Comparison of ENCODE assay signal across 9 mouse cellular contexts in genomic region chr8:84288892-84289291, GRCm38 (mm10). TPM values are rescaled to one million over a fixed set of nuclear protein-coding genes. Genes with fewer than 3 reads are reported as not detected.
DNase-seq lines count a peak whose midpoint lies in the region; ATAC-seq and TF ChIP-seq lines count a peak whose summit lies in the region.
"Had no signal": no experiment of that assay in that cellular context is flagged by ENCODE, and none has a peak within 500 bp of the region (broad histone marks: within the 10 kb centered on the region; RNA-seq: fewer than 3 reads in every experiment).

No protein-coding gene starts in this region.

- no peaks in the 10 kb centered on the region for H3K36me3 ChIP-seq in forebrain, postnatal 0 days (ENCODE audit: insufficient read depth)
- H3K36me3 ChIP-seq in forebrain, embryonic 11.5 days (ENCODE audit: control insufficient read depth, insufficient read depth, low read length) = no peaks in the 10 kb centered on the region
- H3K36me3 ChIP-seq: stomach, embryonic 15.5 days had no signal

- H3K27me3 ChIP-seq in forebrain, postnatal 0 days (ENCODE audit: insufficient read depth, low read length) = no peaks in the 10 kb centered on the region
- no peaks in the 10 kb centered on the region for H3K27me3 ChIP-seq in forebrain, embryonic 11.5 days (ENCODE audit: control insufficient read depth, insufficient read depth, low read length)
- H3K27me3 ChIP-seq: stomach, embryonic 15.5 days had no signal

- 60% methylated on average over 2 of the region's 2 CpGs for WGBS in forebrain, postnatal 0 days
- 49% methylated on average over 2 of the region's 2 CpGs for WGBS in forebrain, embryonic 11.5 days

- DNase-seq in forebrain, postnatal 0 days = no peak
- no peak for DNase-seq in forebrain, embryonic 11.5 days (ENCODE audit: low spot score)
- DNase-seq in right cerebral cortex, postnatal 4 days = peak; percentile 35
- no peak for DNase-seq in right cerebral cortex, postnatal 10 days (ENCODE audit: low spot score in 2 of 2)
- DNase-seq in forelimb bud, embryonic 11.5 days (ENCODE audit: low read depth, low spot score) = peak; percentile 49
- DNase-seq in thymus, postnatal 4 days = peak; percentile 58
- no peak for DNase-seq in frontal cortex, adult 2 months (ENCODE audit: extremely low spot score in 1 of 2, low spot score in 1 of 2)
- DNase-seq in right cerebral cortex, adult 2 months (ENCODE audit: low spot score in 2 of 2) = no peak

- no peak overlapping the region for H3K27ac ChIP-seq in forebrain, postnatal 0 days (ENCODE audit: low read depth, low read length)
- no peak overlapping the region for H3K27ac ChIP-seq in forebrain, embryonic 11.5 days (ENCODE audit: low read depth, low read length)
- H3K27ac ChIP-seq: stomach, embryonic 15.5 days had no signal

- no peak overlapping the region for H3K4me3 ChIP-seq in forebrain, postnatal 0 days (ENCODE audit: low read depth, low read length)
- no peak overlapping the region for H3K4me3 ChIP-seq in forebrain, embryonic 11.5 days (ENCODE audit: low read depth, low read length)
- H3K4me3 ChIP-seq: stomach, embryonic 15.5 days had no signal

- no peaks in the 10 kb centered on the region for H3K9me3 ChIP-seq in forebrain, postnatal 0 days (ENCODE audit: low read length)
- H3K9me3 ChIP-seq in forebrain, embryonic 11.5 days (ENCODE audit: control insufficient read depth, low read length) = no peaks in the 10 kb centered on the region
- H3K9me3 ChIP-seq: stomach, embryonic 15.5 days had no signal

- no peaks in the 10 kb centered on the region for H3K4me1 ChIP-seq in forebrain, postnatal 0 days (ENCODE audit: insufficient read depth)
- H3K4me1 ChIP-seq in forebrain, embryonic 11.5 days (replicated peaks; ENCODE audit: control insufficient read depth, insufficient read depth, low read length) = no peaks in the 10 kb centered on the region
- H3K4me1 ChIP-seq: stomach, embryonic 15.5 days had no signal

- no peak overlapping the region for H3K9ac ChIP-seq in forebrain, postnatal 0 days
- H3K9ac ChIP-seq in forebrain, embryonic 11.5 days (ENCODE audit: low read length) = no peak overlapping the region
- H3K9ac ChIP-seq: stomach, embryonic 15.5 days had no signal

- peak; percentile 48 for TF ChIP-seq CTCF in forebrain, postnatal 0 days (IDR thresholded peaks at IDR 0.05; ENCODE audit: low read depth)

- no peak overlapping the region for H3K4me2 ChIP-seq in forebrain, postnatal 0 days (ENCODE audit: low read depth)
- no peak overlapping the region for H3K4me2 ChIP-seq in forebrain, embryonic 11.5 days (ENCODE audit: low read depth, low read length, severe bottlenecking)
- H3K4me2 ChIP-seq: stomach, embryonic 15.5 days had no signal

- ATAC-seq in forebrain, postnatal 0 days = no peak
- no peak for ATAC-seq in forebrain, embryonic 11.5 days (replicated peaks; ENCODE audit: low FRiP score)

RNA-seq across cellular contexts. Expression of gene Ccdc130, which starts 18.7 kb away (rescaled TPM):
- total RNA-seq in forebrain, postnatal 0 days (2014; rRNA removed) = 23.3 and 23.4 TPM in 2 replicates
- polyA plus RNA-seq in forebrain, postnatal 0 days (2015; fragmentation: Nextera tagmentation; extraction: Ambion mirVana) = 22.2 and 22.4 TPM in 2 replicates
- polyA plus RNA-seq in forebrain, embryonic 11.5 days (2014; fragmentation: Nextera tagmentation; extraction: Ambion mirVana) = 21.0 and 25.5 TPM in 2 replicates
- polyA plus RNA-seq in frontal cortex, adult 2 months (2012; rRNA removed) = 34.8 and 35.6 TPM in 2 replicates

RNA-seq across cellular contexts. Expression of gene Mri1, which starts 31.8 kb away (rescaled TPM):
- 36.2 and 36.4 TPM in 2 replicates for total RNA-seq in forebrain, postnatal 0 days (2014; rRNA removed)
- 32.0 and 39.8 TPM in 2 replicates for polyA plus RNA-seq in forebrain, postnatal 0 days (2015; fragmentation: Nextera tagmentation; extraction: Ambion mirVana)
- polyA plus RNA-seq in forebrain, embryonic 11.5 days (2014; fragmentation: Nextera tagmentation; extraction: Ambion mirVana) = 52.0 and 59.6 TPM in 2 replicates
- 26.0 and 30.5 TPM in 2 replicates for polyA plus RNA-seq in frontal cortex, adult 2 months (2012; rRNA removed)

RNA-seq across cellular contexts. Expression of gene D8Ertd738e, which starts 39.4 kb away (rescaled TPM):
- total RNA-seq in forebrain, postnatal 0 days (2014; rRNA removed) = 130 and 146 TPM in 2 replicates
- 255 and 310 TPM in 2 replicates for polyA plus RNA-seq in forebrain, postnatal 0 days (2015; fragmentation: Nextera tagmentation; extraction: Ambion mirVana)
- 277 and 303 TPM in 2 replicates for polyA plus RNA-seq in forebrain, embryonic 11.5 days (2014; fragmentation: Nextera tagmentation; extraction: Ambion mirVana)
- 216 and 261 TPM in 2 replicates for polyA plus RNA-seq in frontal cortex, adult 2 months (2012; rRNA removed)

RNA-seq across cellular contexts. Expression of gene Zswim4, which starts 52.0 kb away (rescaled TPM):
- 36.5 and 47.7 TPM in 2 replicates for total RNA-seq in forebrain, postnatal 0 days (2014; rRNA removed)
- polyA plus RNA-seq in forebrain, postnatal 0 days (2015; fragmentation: Nextera tagmentation; extraction: Ambion mirVana) = 15.1 and 15.5 TPM in 2 replicates
- polyA plus RNA-seq in forebrain, embryonic 11.5 days (2014; fragmentation: Nextera tagmentation; extraction: Ambion mirVana) = 34.7 and 37.1 TPM in 2 replicates
- polyA plus RNA-seq in frontal cortex, adult 2 months (2012; rRNA removed) = 13.7 TPM in 2 replicates

Comparison
In these comparisons a context has a peak if more than half of its experiments do, and no peak if none do; other contexts are left out.
1. DNase-seq: peak in right cerebral cortex, postnatal 4 days (single experiment), forelimb bud, embryonic 11.5 days (single experiment) and thymus, postnatal 4 days (single experiment); none in forebrain, postnatal 0 days (single experiment), forebrain, embryonic 11.5 days (single experiment), right cerebral cortex, postnatal 10 days (0 of 2), frontal cortex, adult 2 months (0 of 2) and right cerebral cortex, adult 2 months (0 of 2).